Comparison of ENCODE assay signal across 9 mouse cellular contexts in genomic region chr2:31346096-31346495, GRCm38 (mm10). TPM values are rescaled to one million over a fixed set of nuclear protein-coding genes. Genes with fewer than 3 reads are reported as not detected.
DNase-seq lines count a peak whose midpoint lies in the region; TF ChIP-seq lines count a peak whose summit lies in the region.
"Had no signal": no experiment of that assay in that cellular context is flagged by ENCODE, and none has a peak within 500 bp of the region (broad histone marks: within the 10 kb centered on the region; RNA-seq: fewer than 3 reads in every experiment).

No protein-coding gene starts in this region.

- DNase-seq in heart, postnatal 14 days, result peak; percentile 68 to 77
- DNase-seq in heart, adult 8-10 months (ENCODE audit: low spot score), result no peak
- DNase-seq in MEL (ENCODE audit: low read depth, low spot score), result peak; percentile 67
- peak; percentile 64 for DNase-seq in embryo, embryonic 11.5 days (ENCODE audit: low read depth, low spot score)
- peak; percentile 56 to 66 for DNase-seq in lung, postnatal 4 days
- DNase-seq in frontal cortex, adult 2 months (ENCODE audit: extremely low spot score in 1 of 2, low spot score in 1 of 2), result no peak
- no peak for DNase-seq in cerebellum, adult 18-20 months
- no peak for DNase-seq in cerebellum, adult 8-10 months

- intact Hi-C loops in heart, postnatal 14 days (cut with DNase I), result no loop called here

- no peaks in the 10 kb centered on the region for H3K36me3 ChIP-seq in MEL (ENCODE audit: control insufficient read depth in 1 of 2, insufficient read depth in 2 of 2, low read length in 2 of 2)
- H3K36me3 ChIP-seq: limb, embryonic 12.5 days had no signal

- no peaks in the 10 kb centered on the region for H3K4me1 ChIP-seq in MEL (ENCODE audit: control insufficient read depth in 1 of 2, insufficient read depth in 2 of 2, low read length in 2 of 2)
- H3K4me1 ChIP-seq: limb, embryonic 12.5 days had no signal

- H3K9ac ChIP-seq in MEL (ENCODE audit: control insufficient read depth, low read depth, low read length, poor library complexity, severe bottlenecking), result no peak overlapping the region
- H3K9ac ChIP-seq: limb, embryonic 12.5 days had no signal

- no peaks in the 10 kb centered on the region for H3K9me3 ChIP-seq in MEL (replicated peaks; ENCODE audit: insufficient read depth, low read length)
- H3K9me3 ChIP-seq: limb, embryonic 12.5 days had no signal

- TF ChIP-seq POLR2A in MEL (IDR thresholded peaks at IDR 0.05; ENCODE audit: control insufficient read depth in 1 of 2, insufficient read depth in 1 of 2, low read depth in 1 of 2, low read length in 2 of 2, poor library complexity in 1 of 2), result no peak

- no peak overlapping the region for H3K27ac ChIP-seq in MEL (ENCODE audit: control insufficient read depth, low read depth, low read length)
- H3K27ac ChIP-seq: limb, embryonic 12.5 days had no signal

- no peak for TF ChIP-seq CTCF in MEL (IDR thresholded peaks at IDR 0.05 in 2 of 3, conservative IDR thresholded peaks at IDR 0.05 in 1 of 3; ENCODE audit: control insufficient read depth in 1 of 3, insufficient read depth in 1 of 3, low read depth in 2 of 3, low read length in 3 of 3, poor library complexity in 1 of 3, severe bottlenecking in 1 of 3)

- H3K27me3 ChIP-seq in MEL (ENCODE audit: control insufficient read depth in 1 of 2, insufficient read depth in 2 of 2, low read length in 2 of 2), result 0 out of 4 replicates have a peak, but pooled peaks cover 0 to 1% of the 10 kb centered on the region in 2 experiments

- no peak for TF ChIP-seq EP300 in MEL (IDR thresholded peaks at IDR 0.05; ENCODE audit: low read depth in 1 of 2, low read length in 2 of 2)

- no peak overlapping the region for H3K4me3 ChIP-seq in MEL (ENCODE audit: control insufficient read depth in 1 of 2, insufficient read depth in 1 of 2, low read depth in 2 of 2, low read length in 2 of 2)
- H3K4me3 ChIP-seq: limb, embryonic 12.5 days had no signal

- no peak for TF ChIP-seq RAD21 in MEL (IDR thresholded peaks at IDR 0.05; ENCODE audit: low read depth, low read length)

- no peaks in the 10 kb centered on the region for H3K79me2 ChIP-seq in MEL (ENCODE audit: control insufficient read depth, insufficient read depth, low read length, poor library complexity)

TF ChIP-seq in MEL, 35 proteins besides CTCF, POLR2A, EP300 and RAD21:
- TF ChIP-seq ZNF384 (IDR thresholded peaks at IDR 0.05; ENCODE audit: low read depth, low read length) (no peak), GABPA (IDR thresholded peaks at IDR 0.05; ENCODE audit: low read depth, low read length) (no peak), TAL1 (IDR thresholded peaks at IDR 0.05; ENCODE audit: low read length) (no peak), BHLHE40 (IDR thresholded peaks at IDR 0.05; ENCODE audit: borderline replicate concordance, low read depth, low read length) (no peak), USF1 (IDR thresholded peaks at IDR 0.05; ENCODE audit: low read depth, low read length) (no peak), ETS1 (IDR thresholded peaks at IDR 0.05; ENCODE audit: low read depth, low read length) (no peak), SIN3A (IDR thresholded peaks at IDR 0.05; ENCODE audit: low read length) (peak; percentile 31; the same call in 1 of the 2 replicates), MEF2A (IDR thresholded peaks at IDR 0.05; ENCODE audit: extremely low read depth, insufficient replicate concordance, low read depth, low read length, poor library complexity, severe bottlenecking) (no peak)

RNA-seq across cellular contexts. Expression of gene Hmcn2, which starts 31.9 kb away (rescaled TPM):
- total RNA-seq in heart, postnatal 14 days (2021), result 10 to 100 TPM; 30.5 to 31.5 TPM
- total RNA-seq in heart, adult 8-10 months (2022), result 1 to 10 TPM; 4.4 to 9.4 (median 7.9) TPM
- 0.03 TPM in 1 of 2 replicates, not detected in the other for total RNA-seq in MEL (2012; rRNA removed)
- polyA plus RNA-seq in MEL (2012; ENCODE audit: insufficient read depth in 1 of 2, insufficient read length in 2 of 2, low read depth in 1 of 2, low replicate concordance in 2 of 2, missing spikeins in 1 of 2), result under 1 TPM in 1 of 2 experiments, not detected in 1; 0.18 TPM
- 2.0 TPM in 2 replicates for polyA plus RNA-seq in frontal cortex, adult 2 months (2012; rRNA removed)
- polyA plus RNA-seq: limb, embryonic 12.5 days had no signal

Comparison
In these comparisons a context has a peak if more than half of its experiments do, and no peak if none do; other contexts are left out.
1. DNase-seq: peak in heart, postnatal 14 days (2 of 2), MEL (single experiment), embryo, embryonic 11.5 days (single experiment) and lung, postnatal 4 days (2 of 2); none in heart, adult 8-10 months (single experiment), frontal cortex, adult 2 months (0 of 2), cerebellum, adult 18-20 months (0 of 2) and cerebellum, adult 8-10 months (single experiment).